Mouse (Mus musculus): Measurements from ENCODE around the gene Socs3. TPM values are rescaled to one million over a fixed set of nuclear protein-coding genes. Genes with fewer than 3 reads are reported as not detected.

Socs3 gene
- 14.9 and 16.4 TPM in 2 replicates for polyA plus RNA-seq (2016; fragmentation: Nextera tagmentation; extraction: Ambion mirVana)

DNA sequence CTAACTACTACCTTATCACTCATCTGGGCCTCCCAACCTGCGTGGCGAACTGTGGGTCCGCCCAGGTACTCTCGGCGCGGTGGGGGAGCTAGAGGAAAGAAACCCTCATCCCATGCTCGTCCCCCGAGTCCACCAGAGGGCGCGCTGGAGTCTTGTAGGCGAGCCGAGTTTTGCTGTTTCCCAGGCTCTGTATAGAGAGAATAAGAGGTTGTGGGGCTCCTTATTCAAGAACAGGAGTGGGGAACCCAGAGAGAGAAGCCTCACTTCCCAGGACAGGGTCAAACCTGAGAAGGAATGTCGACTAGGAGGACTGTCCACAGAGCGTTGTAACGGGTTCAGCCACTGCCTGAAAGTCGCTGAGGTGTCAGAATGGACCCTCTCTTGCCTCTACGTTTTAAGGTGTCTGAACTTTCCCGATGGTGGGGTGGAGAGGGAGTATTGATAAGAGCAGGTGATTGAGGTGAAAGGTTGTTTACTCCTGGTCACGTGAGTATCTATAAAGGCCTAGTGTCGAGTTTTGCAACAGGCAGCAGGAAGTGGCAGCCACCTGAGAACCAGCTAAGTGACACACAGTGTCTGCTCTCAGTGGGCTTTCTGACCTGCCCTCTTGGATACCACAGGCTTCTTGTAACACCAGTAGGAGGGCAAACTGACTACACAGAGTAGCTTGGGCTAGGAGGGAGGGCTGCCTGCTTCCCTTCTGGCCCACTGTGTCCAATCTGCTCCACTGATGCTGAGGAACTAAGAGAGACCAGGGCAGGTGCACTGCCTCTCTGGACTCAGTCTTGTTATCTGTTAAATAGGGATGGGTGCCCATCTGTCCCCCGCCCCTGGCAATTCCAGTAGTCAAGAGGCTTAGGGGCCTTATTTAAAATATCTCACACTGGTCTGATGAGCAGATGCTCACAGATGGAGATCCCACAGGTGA lies at the start of gene Socs3:
TSS of gene Socs3 (minus strand) at position 103 of the 928 bp plus-strand sequence.
- 9% methylated on average over 21 of the region's 21 CpGs for WGBS
- peaks cover 47% of the 10 kb centered on the region for H3K4me1 ChIP-seq (replicated peaks)
- ATAC-seq (ENCODE audit: insufficient number of reproducible peaks, insufficient read depth, low FRiP score, low TSS enrichment, low read depth) = no peak

DNA sequence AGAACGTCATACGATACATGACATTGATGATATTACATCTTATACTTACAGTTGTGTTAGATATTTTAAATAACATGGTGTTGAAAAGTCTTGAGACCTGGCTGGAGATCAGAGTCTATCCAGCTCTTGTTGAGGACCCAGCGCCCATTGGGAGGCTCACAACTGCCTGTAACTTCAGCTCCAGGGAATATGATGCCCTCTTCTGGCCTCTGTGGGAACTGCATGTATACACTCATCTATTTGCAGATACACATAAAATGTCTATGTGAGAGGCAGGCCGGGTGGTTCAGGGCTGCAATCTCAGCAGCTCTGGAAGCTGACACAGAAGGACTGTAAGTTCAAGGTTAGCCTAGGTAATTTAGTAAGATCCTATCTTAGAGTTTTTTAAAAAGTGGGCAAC lies 48.5 kb upstream of the Socs3 start:
- 96% methylated on average over 4 of the region's 4 CpGs for WGBS
- Histone ChIP-seq H3K9me3 (no peaks in the 10 kb centered on the region), H3K9ac (replicated peaks) (no peak overlapping the region), H3K4me1 (replicated peaks) (0 out of 2 replicates have a peak, but pooled peaks cover 2% of the 10 kb centered on the region), H3K27me3 (no peaks in the 10 kb centered on the region), H3K4me3 (replicated peaks) (no peak overlapping the region), H3K27ac (no peak overlapping the region), H3K4me2 (no peak overlapping the region), H3K36me3 (peaks cover 84% of the 10 kb centered on the region)
- no peak for ATAC-seq (ENCODE audit: insufficient number of reproducible peaks, insufficient read depth, low FRiP score, low TSS enrichment, low read depth)

More for the DNA sequence above, at the start of gene Socs3:
- peak within 1 kb of the TSS; percentile 83 for H3K9ac ChIP-seq (replicated peaks)
- H3K4me2 ChIP-seq = peak within 1 kb of the TSS; percentile 99
- H3K9me3 ChIP-seq = no peaks in the 10 kb centered on the region
- peak within 1 kb of the TSS; percentile 98 for H3K27ac ChIP-seq
- peak within 1 kb of the TSS; percentile 71 for H3K4me3 ChIP-seq (replicated peaks)
- H3K36me3 ChIP-seq = peaks cover 10% of the 10 kb centered on the region
- peaks cover 27% of the 10 kb centered on the region for H3K27me3 ChIP-seq

DNA sequence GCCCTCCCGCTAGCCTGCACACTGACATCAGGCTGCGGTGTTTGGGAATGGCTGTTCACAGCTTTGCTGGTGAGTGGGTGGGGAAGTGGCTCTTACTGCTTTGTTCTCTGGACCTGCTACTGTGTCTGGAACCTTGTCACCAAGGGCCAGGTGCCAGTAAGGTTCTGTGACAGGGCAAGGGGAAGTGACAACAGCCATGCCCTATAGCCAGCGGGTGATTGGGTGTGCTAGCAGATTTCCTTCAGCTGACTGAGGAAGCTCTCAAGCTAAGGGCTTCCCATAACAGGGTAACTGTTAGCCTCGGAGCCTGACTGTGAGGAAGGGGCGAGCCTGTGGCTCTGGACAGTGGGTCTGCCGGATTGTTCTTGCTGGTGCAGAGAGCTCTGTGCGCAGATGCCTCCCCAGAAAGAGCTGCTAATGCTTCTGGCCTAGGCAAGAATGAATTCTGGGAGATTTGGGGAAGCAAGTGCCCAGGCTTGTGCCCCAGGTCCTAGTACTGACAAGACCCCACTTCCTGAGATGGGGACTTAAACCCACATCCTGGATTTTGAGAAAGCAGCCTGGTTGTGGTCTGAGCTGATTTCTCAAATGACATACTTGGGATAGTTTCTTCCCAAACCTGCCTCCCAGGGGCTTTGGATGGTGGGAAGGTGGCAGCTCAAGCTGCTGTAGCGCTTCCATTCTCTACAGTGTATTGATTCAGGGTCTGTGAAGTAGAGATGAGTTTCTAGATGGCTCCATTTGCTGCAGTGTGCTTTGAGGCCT lies 45.7 kb upstream of the Socs3 start:
- no peak overlapping the region for H3K4me3 ChIP-seq (replicated peaks)
- WGBS = 91% methylated on average over 8 of the region's 8 CpGs

DNA sequence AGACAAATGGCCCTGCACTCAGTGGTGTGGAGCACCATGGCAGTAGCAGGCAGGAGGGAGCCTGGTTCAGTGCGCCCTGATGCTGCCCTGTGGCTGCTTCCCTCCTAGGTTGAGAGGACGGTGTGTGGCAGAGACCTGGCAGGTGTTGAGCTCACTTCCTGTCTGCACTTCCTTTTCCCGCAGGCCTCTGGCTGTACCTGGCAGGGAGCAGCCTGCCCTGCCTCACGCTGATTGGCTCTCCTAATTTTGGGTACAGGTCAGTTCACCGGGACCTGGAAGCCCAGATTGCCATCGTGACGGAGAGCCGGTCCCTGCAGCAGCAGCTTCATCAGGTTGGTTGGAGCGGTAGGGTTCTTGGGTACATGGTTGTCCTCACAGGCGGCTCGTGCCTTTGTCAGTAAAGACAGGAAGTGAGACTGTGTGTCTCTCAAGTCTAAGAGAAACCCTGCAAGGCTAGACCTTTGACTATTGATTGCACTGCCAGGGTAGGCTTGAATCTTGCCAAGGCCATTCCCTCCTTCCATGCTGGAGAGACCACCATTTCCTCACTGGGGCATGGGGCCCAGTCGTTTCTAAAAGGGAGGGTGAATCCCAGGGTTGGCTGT lies 44.6 kb upstream of the Socs3 start:
- Histone ChIP-seq H3K27ac (no peak overlapping the region), H3K4me2 (no peak overlapping the region), H3K4me3 (replicated peaks) (no peak overlapping the region), H3K27me3 (no peaks in the 10 kb centered on the region), H3K36me3 (peaks cover 61% of the 10 kb centered on the region), H3K9ac (replicated peaks) (no peak overlapping the region), H3K9me3 (no peaks in the 10 kb centered on the region), H3K4me1 (replicated peaks) (peaks cover 10% of the 10 kb centered on the region)
- no peak for ATAC-seq (ENCODE audit: insufficient number of reproducible peaks, insufficient read depth, low FRiP score, low TSS enrichment, low read depth)
- 82% methylated on average over 12 of the region's 12 CpGs for WGBS

More for the DNA sequence above, 45.7 kb upstream of the Socs3 start:
- Histone ChIP-seq H3K4me2 (no peak overlapping the region), H3K27me3 (no peaks in the 10 kb centered on the region), H3K9me3 (no peaks in the 10 kb centered on the region), H3K27ac (0 out of 2 replicates have a peak overlapping the region, but pooled peaks have one; percentile 12), H3K9ac (replicated peaks) (no peak overlapping the region), H3K36me3 (peaks cover 67% of the 10 kb centered on the region), H3K4me1 (replicated peaks) (0 out of 2 replicates have a peak, but pooled peaks cover 2% of the 10 kb centered on the region)
- no peak for ATAC-seq (ENCODE audit: insufficient number of reproducible peaks, insufficient read depth, low FRiP score, low TSS enrichment, low read depth)

DNA sequence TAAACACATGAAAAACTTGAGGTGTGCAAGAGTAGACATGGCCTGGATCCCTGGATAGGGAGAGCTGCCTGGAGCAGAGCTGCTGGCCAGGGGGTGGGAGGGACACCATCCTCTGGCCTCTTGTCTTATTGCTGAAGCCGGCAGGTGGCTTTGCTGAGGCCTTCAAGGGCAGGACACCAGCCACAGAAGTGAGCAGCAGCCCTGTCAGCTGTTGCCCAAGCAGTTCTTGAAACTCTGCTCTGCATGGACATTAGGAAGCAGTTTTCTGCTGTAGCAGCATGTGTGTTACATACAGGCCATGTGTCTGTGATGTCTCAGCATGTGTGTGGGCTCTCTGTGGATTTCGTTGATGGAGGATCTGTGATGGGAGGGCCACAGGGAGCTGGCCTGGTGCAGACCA lies 43.5 kb upstream of the Socs3 start:
- H3K4me1 ChIP-seq (replicated peaks) = peaks cover 21% of the 10 kb centered on the region

DNA sequence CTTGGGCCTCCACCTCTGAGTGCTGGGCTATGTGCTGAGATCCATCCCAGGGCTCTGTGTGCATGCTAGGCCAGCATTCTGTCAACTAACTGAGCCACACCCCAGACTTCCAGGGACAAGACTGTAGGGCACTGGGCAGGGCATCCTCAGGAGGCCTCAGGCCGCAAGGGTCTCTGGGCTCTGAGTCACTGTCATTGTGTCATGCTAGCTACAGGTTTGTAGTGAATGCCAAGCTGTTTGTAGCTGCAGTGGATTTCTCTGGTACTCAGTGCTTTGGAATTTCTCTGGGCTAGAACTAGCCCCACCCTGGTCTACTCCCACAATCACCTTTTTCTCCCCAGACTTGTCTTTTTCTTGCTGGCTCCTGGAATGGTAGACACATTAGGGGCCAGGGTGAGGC lies 42.7 kb upstream of the Socs3 start:
- ATAC-seq (ENCODE audit: insufficient number of reproducible peaks, insufficient read depth, low FRiP score, low TSS enrichment, low read depth) = no peak

More for the DNA sequence above, 43.5 kb upstream of the Socs3 start:
- Histone ChIP-seq H3K36me3 (peaks cover 59% of the 10 kb centered on the region), H3K9me3 (no peaks in the 10 kb centered on the region), H3K4me3 (replicated peaks) (no peak overlapping the region), H3K27me3 (no peaks in the 10 kb centered on the region), H3K4me2 (no peak overlapping the region), H3K9ac (replicated peaks) (no peak overlapping the region), H3K27ac (no peak overlapping the region)
- ATAC-seq (ENCODE audit: insufficient number of reproducible peaks, insufficient read depth, low FRiP score, low TSS enrichment, low read depth) = no peak
- WGBS = 70% methylated on average over 2 of the region's 2 CpGs

DNA sequence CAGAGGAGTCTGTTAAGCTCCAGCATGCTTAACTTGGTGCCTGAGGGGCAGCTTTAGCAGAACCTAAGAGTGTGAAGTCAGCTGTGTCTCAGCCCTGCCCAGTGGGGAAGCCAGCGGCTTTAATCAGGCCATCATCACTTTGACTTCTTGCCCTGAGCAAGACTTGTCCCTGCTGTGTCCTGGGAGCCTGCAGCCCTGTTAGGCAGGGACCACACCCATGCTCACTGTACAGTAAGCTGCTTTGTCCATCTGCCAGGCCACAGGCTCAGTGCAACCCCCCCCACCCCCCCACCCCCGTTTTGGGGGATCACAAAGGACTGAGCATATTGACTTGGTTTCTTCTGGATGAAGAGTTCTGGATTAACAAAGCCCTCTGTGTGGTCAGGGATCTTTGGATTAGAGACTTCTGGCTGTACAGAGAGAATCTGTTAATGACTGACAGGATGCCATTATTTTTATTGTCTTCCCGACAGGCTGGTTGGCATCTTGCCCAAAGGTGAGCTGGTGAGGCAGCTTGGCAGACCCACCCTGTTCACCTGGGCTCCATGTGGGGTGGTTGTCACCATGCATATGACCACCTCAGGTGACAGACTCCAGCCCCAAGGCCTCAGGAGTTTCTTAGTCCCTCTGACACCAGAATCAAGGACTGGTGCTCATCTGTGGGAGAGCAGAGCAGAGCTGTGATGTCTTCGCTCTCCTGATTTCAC lies 40.2 kb upstream of the Socs3 start:
- 0 out of 2 replicates have a peak overlapping the region, but pooled peaks have one; percentile 59 for H3K27ac ChIP-seq
- ATAC-seq (ENCODE audit: insufficient number of reproducible peaks, insufficient read depth, low FRiP score, low TSS enrichment, low read depth) = no peak
- no peaks in the 10 kb centered on the region for H3K27me3 ChIP-seq
- H3K9ac ChIP-seq (replicated peaks) = no peak overlapping the region
- no peak overlapping the region for H3K4me2 ChIP-seq
- 47% methylated on average over 4 of the region's 4 CpGs for WGBS
- H3K4me3 ChIP-seq (replicated peaks) = no peak overlapping the region
- H3K9me3 ChIP-seq = no peaks in the 10 kb centered on the region
- H3K4me1 ChIP-seq (replicated peaks) = peaks cover 33% of the 10 kb centered on the region
- H3K36me3 ChIP-seq = peaks cover 57% of the 10 kb centered on the region

More for the DNA sequence above, 42.7 kb upstream of the Socs3 start:
- H3K4me1 ChIP-seq (replicated peaks) = peaks cover 29% of the 10 kb centered on the region
- H3K36me3 ChIP-seq = peaks cover 52% of the 10 kb centered on the region
- no peaks in the 10 kb centered on the region for H3K9me3 ChIP-seq
- no peak overlapping the region for H3K9ac ChIP-seq (replicated peaks)
- H3K4me3 ChIP-seq (replicated peaks) = no peak overlapping the region
- 86% methylated on average over 1 of the region's 1 CpGs for WGBS
- H3K27ac ChIP-seq = no peak overlapping the region
- no peak overlapping the region for H3K4me2 ChIP-seq
- no peaks in the 10 kb centered on the region for H3K27me3 ChIP-seq

DNA sequence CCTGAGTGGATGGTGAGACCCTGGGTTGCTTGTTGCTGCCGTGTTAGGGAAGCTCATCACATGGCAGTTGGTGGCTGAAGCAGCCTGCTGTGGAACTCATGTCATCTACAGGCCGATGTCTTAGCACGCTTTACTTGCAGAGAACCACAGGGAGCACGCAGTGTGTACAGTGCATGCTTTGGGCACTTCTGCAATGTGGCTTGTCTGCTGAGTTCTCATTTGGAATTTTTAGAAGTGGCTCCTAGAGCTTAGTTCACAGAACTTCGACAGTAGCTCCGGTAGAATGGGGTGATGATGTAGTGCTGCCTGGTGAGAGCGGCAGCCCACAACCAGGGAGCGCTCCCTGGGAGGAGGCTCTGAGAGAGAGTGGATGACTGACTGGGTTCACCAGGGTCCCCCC lies 39.0 kb upstream of the Socs3 start:
- H3K27me3 ChIP-seq = no peaks in the 10 kb centered on the region
- 0 out of 2 replicates have a peak overlapping the region, but pooled peaks have one; percentile 59 for H3K27ac ChIP-seq
- H3K4me3 ChIP-seq (replicated peaks) = no peak overlapping the region
- no peak for ATAC-seq (ENCODE audit: insufficient number of reproducible peaks, insufficient read depth, low FRiP score, low TSS enrichment, low read depth)
- peak overlapping the region; percentile 27; the same call in 1 of the 2 replicates for H3K9ac ChIP-seq (replicated peaks)
- no peaks in the 10 kb centered on the region for H3K9me3 ChIP-seq
- H3K4me2 ChIP-seq = no peak overlapping the region
- WGBS = 84% methylated on average over 8 of the region's 8 CpGs
- peaks cover 57% of the 10 kb centered on the region for H3K36me3 ChIP-seq
- H3K4me1 ChIP-seq (replicated peaks) = peaks cover 31% of the 10 kb centered on the region

DNA sequence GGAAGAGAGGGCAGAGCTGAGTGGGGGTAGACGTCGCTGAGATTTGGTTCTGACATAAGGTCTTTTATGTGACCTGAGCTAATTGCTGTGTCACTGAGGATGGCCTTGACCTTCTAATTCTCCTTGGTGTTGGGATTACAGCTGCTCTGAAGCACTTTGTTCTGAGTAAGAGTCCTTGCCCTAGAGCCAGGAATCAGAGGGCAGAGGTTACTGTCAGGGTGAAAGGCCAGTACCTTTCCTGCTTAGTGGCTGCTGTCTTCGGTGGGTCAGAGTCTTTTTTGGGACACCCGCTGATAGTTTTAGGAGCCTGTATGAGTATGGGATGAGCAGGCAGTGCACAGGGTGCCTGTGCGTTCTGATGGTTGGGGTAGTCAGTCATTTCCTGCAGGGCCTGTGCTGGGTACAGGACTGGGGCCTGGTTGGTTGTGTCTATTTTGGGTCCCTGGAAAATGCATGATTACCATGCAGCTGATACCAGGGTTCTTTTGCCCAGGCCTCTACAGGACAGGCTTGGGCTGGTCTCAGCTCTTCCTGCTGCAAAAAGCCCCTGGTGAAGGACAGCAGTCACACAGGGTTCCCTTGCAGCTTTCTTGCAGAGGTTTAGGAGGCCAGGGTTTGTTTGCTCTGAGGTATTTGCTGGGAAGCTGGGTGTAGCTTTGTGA lies 38.4 kb upstream of the Socs3 start:
- no peak for ATAC-seq (ENCODE audit: insufficient number of reproducible peaks, insufficient read depth, low FRiP score, low TSS enrichment, low read depth)
- peaks cover 31% of the 10 kb centered on the region for H3K4me1 ChIP-seq (replicated peaks)
- H3K36me3 ChIP-seq = peaks cover 62% of the 10 kb centered on the region
- H3K9ac ChIP-seq (replicated peaks) = 0 out of 2 replicates have a peak overlapping the region, but pooled peaks have one; percentile 27
- H3K9me3 ChIP-seq = no peaks in the 10 kb centered on the region
- H3K4me2 ChIP-seq = no peak overlapping the region
- no peak overlapping the region for H3K4me3 ChIP-seq (replicated peaks)
- WGBS = 67% methylated on average over 5 of the region's 5 CpGs
- no peaks in the 10 kb centered on the region for H3K27me3 ChIP-seq
- 0 out of 2 replicates have a peak overlapping the region, but pooled peaks have one; percentile 41 for H3K27ac ChIP-seq

All from limb, embryonic 12.5 days (tissue).